Mouse (Mus musculus) liver, embryonic 13.5 days (tissue): ENCODE results near the gene Dennd4b. TPM values are rescaled to one million over a fixed set of nuclear protein-coding genes. Genes with fewer than 3 reads are reported as not detected.
A peak's percentile ranks its signal among the peaks of the same experiment; 100 is the strongest.
"Not testable (repeated sequence)": the region's sequence is repeated elsewhere in the genome, so short reads cannot be mapped to it uniquely, and the experiment has no call there.

Experiments
- ATAC-seq: fragments of 200-750 bp; cut with Nextera tagmentation; 2 replicates; pipeline ENCODE4 v1.8.0; 2017; ENCODE audit warnings: low read depth, mild to moderate bottlenecking, moderate number of reproducible peaks, moderate library complexity
- DNase-seq: peaks from one replicate; pipeline ENCODE4 v3.0.0; 2022
- H3K27ac ChIP-seq: fragments of 300-500 bp; sonication (generic); 2 replicates; pipeline ENCODE4 v1.5.1; 2015; ENCODE audit warnings: moderate library complexity, mild to moderate bottlenecking, inconsistent platforms
- H3K27me3 ChIP-seq: fragments of 300-500 bp; sonication (generic); 2 replicates; pipeline ENCODE4 v1.6.1; 2015; ENCODE audit warnings: mild to moderate bottlenecking, inconsistent platforms
- H3K36me3 ChIP-seq: fragments of 300-500 bp; sonication (generic); 2 replicates; pipeline ENCODE4 v1.6.1; 2015; ENCODE audit warnings: mild to moderate bottlenecking, inconsistent platforms
- H3K4me1 ChIP-seq: fragments of 300-500 bp; sonication (generic); replicated peaks from 2 replicates; pipeline ENCODE4 v1.6.1; 2015; ENCODE audit warnings: inconsistent platforms
- H3K4me2 ChIP-seq: fragments of 300-500 bp; sonication (generic); 2 replicates; pipeline ENCODE4 v1.6.1; 2015; ENCODE audit warnings: inconsistent platforms, mild to moderate bottlenecking, moderate library complexity
- H3K4me3 ChIP-seq: fragments of 300-500 bp; sonication (generic); replicated peaks from 2 replicates; pipeline ENCODE4 v1.5.1; 2015; ENCODE audit warnings: mild to moderate bottlenecking, inconsistent platforms
- H3K9ac ChIP-seq: fragments of 300-500 bp; sonication (generic); 2 replicates; pipeline ENCODE4 v1.6.1; 2015; ENCODE audit warnings: mild to moderate bottlenecking, inconsistent platforms
- H3K9me3 ChIP-seq: fragments of 300-500 bp; sonication (generic); replicated peaks from 2 replicates; pipeline ENCODE4 v1.6.1; 2016; ENCODE audit warnings: inconsistent platforms
- WGBS: fragments of 180-500 bp; shearing (Covaris S2); methylation state at CpG from one replicate; pipeline ENCODE4 v1.1.7; 2015; ENCODE audit not compliant: insufficient replicate concordance; 5-methylcytosine and 5-hydroxymethylcytosine counted together
- polyA plus RNA-seq: library from polyadenylated mRNA; unstranded; fragments of >200 nt; fragmentation: Nextera tagmentation; extraction: Ambion mirVana; gene quantifications from 2 replicates; pipeline ENCODE4 v1.2.1, GENCODE M21; 2015

Gene Dennd4b
- polyA plus RNA-seq, 1 experiment from 2014 or later = 1.6 TPM

DNA sequence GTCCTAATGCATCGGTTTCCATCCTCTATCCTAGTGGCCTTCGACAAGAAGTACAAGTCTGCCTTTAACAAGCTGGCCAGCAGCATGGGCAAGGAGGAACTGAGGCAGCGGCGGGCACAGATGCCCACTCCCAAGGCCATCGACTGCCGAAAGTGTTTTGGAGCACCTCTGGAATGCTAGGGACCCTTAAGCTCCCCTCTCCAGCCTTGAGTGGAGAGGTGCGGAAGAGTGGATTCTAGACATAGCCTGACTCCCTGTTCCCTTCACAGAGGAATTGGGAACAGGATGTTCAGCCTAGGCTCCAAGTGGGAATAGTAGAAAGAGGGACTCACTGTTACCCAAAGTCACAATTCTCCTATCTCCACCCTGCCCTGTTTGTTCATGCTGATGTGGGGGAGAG lies 14.8 kb downstream of the Dennd4b start:
- no peaks in the 10 kb centered on the region for H3K9me3 ChIP-seq
- 85% methylated on average over 7 of the region's 7 CpGs for WGBS
- no peak overlapping the region for H3K4me3 ChIP-seq
- no peak overlapping the region for H3K27ac ChIP-seq
- H3K27me3 ChIP-seq = no peaks in the 10 kb centered on the region
- DNase-seq (no peak), ATAC-seq (no peak)
- H3K36me3 ChIP-seq = peaks cover 46% of the 10 kb centered on the region
- 0 out of 2 replicates have a peak, but pooled peaks cover 4% of the 10 kb centered on the region for H3K4me1 ChIP-seq
- no peak overlapping the region for H3K4me2 ChIP-seq
- no peak overlapping the region for H3K9ac ChIP-seq

DNA sequence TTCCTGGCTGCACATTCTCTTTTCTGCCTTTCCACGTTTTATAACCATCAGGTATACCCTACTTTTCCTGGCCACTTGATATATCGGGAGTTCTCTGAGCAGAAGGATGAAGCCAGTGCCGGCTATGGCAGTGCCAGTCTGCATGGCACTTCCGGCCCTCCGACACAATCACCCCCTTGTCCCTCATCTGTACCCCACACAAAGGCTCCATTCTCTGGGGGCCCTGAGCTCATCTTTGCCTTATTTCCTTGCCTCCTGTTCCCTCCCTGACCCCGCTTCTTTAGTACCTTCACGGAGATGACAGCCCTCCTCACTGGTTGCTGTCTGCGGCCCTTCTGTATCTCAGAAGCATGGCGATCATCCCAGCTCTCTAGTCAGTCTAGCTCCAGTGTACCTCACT lies 15.7 kb downstream of the Dennd4b start:
- no peaks in the 10 kb centered on the region for H3K27me3 ChIP-seq
- H3K4me2 ChIP-seq = no peak overlapping the region
- no peak overlapping the region for H3K9ac ChIP-seq
- 78% methylated on average over 9 of the region's 9 CpGs for WGBS
- ATAC-seq (no peak), DNase-seq (no peak)
- peaks cover 43% of the 10 kb centered on the region for H3K36me3 ChIP-seq
- H3K4me3 ChIP-seq = no peak overlapping the region
- H3K4me1 ChIP-seq = 0 out of 2 replicates have a peak, but pooled peaks cover 4% of the 10 kb centered on the region
- no peak overlapping the region for H3K27ac ChIP-seq
- H3K9me3 ChIP-seq = no peaks in the 10 kb centered on the region

DNA sequence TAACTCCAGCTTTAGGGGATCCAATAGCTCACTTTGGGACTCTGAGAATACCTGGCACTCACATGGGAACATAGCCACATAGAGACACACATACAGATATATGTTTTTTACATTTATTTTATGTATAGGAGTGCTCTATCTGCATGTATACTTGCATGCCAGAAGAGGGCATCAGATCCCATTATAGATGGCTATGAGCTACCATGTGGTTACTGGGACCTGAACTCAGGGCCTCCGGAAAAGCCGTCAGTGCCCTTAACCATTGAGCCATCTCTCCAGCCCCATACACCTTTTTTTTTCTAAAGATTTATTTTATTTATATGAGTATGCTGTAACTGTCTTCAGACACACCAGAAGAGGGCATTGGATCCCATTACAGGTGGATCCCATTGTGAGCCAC lies 19.2 kb downstream of the Dennd4b start:
- Histone ChIP-seq H3K4me1 (no peaks in the 10 kb centered on the region), H3K4me3 (no peak overlapping the region), H3K27ac (no peak overlapping the region), H3K4me2 (no peak overlapping the region), H3K27me3 (no peaks in the 10 kb centered on the region), H3K9me3 (no peaks in the 10 kb centered on the region), H3K9ac (no peak overlapping the region), H3K36me3 (peaks cover 16% of the 10 kb centered on the region)
- DNase-seq = no peak
- WGBS = 91% methylated on average over 2 of the region's 2 CpGs
- no peak for ATAC-seq

DNA sequence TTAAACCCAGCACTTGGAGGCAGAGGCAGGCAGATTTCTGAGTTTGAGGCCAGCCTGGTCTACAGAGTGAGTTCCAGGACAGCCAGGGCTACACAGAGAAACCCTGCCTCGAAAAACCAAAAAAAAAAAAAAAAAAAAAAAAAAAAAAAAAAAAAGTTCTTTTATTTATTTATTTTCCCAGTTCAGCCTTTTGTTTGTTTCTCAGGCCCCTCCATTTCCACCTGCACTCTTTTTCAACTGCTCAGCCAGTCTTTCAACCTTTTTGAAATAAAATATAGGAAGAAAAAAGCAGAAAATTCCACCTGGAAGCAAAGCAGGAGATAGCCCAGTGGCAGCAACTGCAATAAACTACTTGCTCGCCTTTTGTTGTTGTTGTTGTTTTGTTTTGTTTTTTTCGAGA lies 24.4 kb downstream of the Dennd4b start:
- H3K9me3 ChIP-seq, H3K4me2 ChIP-seq, H3K9ac ChIP-seq, H3K27ac ChIP-seq, H3K27me3 ChIP-seq, H3K36me3 ChIP-seq, H3K4me3 ChIP-seq, ATAC-seq, DNase-seq: not testable (repeated sequence)
- peaks cover 11% of the 10 kb centered on the region for H3K4me1 ChIP-seq
- 51% methylated on average over 3 of the region's 3 CpGs for WGBS

DNA sequence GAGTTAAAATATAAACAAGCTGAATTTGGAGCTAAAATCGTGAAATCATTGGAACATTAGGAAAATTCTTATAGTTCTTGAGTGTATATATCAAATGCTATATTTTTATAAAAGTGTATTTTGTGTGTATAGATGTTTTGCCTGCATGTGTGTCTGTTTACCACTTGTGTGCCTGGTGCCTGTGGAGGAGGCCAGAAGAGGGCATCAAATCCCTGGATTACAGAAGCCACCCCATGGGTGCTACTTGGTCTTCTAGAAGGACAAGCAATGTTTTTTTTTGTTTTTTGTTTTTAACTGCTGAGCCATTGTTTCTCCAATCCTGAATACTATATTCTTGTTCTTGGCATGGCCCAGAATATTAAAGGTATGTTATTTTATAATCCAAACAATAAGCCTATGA lies 25.6 kb downstream of the Dennd4b start:
- ATAC-seq = no peak

DNA sequence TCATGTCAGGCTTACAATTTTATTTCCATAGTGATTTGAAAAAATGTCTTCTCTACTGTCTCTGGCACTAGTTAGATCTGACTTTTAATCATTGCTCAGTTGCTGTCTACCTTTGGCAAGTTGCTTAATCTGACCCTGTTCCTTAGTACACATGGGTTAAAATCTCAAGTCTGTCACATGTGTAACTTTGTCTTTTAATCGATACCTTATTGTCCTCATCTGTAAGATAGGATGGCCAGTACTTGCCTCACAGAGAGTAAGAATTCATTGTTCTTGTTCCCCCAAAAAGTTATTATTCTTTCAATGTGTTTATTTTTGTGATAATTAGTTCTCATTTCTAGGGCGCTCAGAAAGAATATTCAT lies 27.0 kb downstream of the Dennd4b start:
- no peak for ATAC-seq
- peak overlapping the region; percentile 93 for H3K27ac ChIP-seq
- H3K4me3 ChIP-seq = peak overlapping the region; percentile 68
- H3K9me3 ChIP-seq = no peaks in the 10 kb centered on the region
- peak overlapping the region; percentile 78 for H3K9ac ChIP-seq
- H3K4me2 ChIP-seq = peak overlapping the region; percentile 77
- peaks cover 37% of the 10 kb centered on the region for H3K4me1 ChIP-seq
- H3K27me3 ChIP-seq = no peaks in the 10 kb centered on the region
- 28% methylated on average over 2 of the region's 2 CpGs for WGBS
- H3K36me3 ChIP-seq = 0 out of 2 replicates have a peak, but pooled peaks cover 4% of the 10 kb centered on the region
- no peak for DNase-seq

More for the DNA sequence above, 25.6 kb downstream of the Dennd4b start:
- WGBS = 81% methylated on average over 1 of the region's 1 CpGs
- H3K9ac ChIP-seq = no peak overlapping the region
- no peaks in the 10 kb centered on the region for H3K27me3 ChIP-seq
- H3K4me3 ChIP-seq = no peak overlapping the region
- no peak overlapping the region for H3K4me2 ChIP-seq
- H3K27ac ChIP-seq = no peak overlapping the region
- no peaks in the 10 kb centered on the region for H3K9me3 ChIP-seq
- H3K36me3 ChIP-seq = 0 out of 2 replicates have a peak, but pooled peaks cover 4% of the 10 kb centered on the region
- H3K4me1 ChIP-seq = peaks cover 23% of the 10 kb centered on the region
- DNase-seq = no peak

DNA sequence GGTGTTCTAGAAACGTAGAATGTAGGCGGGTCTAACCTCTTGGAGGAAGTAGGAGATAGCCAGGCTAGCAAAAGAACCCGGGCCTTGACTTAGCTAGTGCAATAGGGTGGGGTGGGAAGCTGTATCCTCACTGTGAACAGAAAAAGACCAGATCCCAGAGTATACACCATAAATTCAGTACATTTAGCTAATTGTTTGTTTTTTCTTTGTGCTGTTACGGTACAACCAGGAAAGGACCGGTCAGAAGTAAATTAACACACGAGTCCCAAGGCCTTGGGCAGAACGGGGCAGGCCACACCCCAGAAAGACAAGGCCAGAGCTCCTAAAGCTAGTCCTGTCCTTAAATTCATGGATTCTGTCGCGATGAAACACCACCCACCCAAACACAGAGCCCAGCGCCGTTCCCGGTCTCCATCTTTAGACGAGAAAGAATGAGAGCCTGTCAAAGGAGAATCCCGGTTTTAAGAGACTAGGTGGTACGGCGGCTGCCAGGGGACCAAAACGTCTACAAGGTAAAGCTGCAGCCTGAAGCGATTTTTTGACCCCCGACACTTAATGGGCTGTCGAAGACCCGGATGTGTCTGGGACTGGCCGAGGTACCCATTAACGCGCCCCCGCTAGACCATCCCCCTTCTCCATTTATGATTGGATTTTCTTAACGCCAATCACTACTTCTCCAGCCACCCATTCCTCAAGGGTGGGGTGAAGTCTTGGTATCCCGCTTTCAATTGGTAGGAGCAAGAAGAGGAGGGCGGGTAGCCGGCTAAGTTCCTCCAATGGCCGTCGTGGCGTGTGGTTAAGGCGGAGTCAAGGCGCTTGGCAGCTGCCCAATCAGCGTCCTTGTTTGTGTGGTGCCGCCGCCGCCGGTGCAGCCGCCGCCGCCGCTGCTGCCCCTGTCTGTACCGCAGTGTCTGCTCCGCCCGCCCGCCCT lies 27.6 kb downstream of the Dennd4b start, which contains the start of gene Gatad2b:
Gene Gatad2b, plus strand, starts transcription at position 834 of the 931 bp plus-strand sequence.
- under 1% methylated on average over 47 of the region's 47 CpGs for WGBS
- Histone ChIP-seq H3K27me3 (no peaks in the 10 kb centered on the region), H3K36me3 (0 out of 2 replicates have a peak, but pooled peaks cover 4% of the 10 kb centered on the region), H3K4me3 (peak within 1 kb of the TSS; percentile 84), H3K9ac (peak within 1 kb of the TSS; percentile 95), H3K9me3 (no peaks in the 10 kb centered on the region), H3K27ac (peak within 1 kb of the TSS; percentile 95), H3K4me2 (peak within 1 kb of the TSS; percentile 90), H3K4me1 (peaks cover 39% of the 10 kb centered on the region)
- DNase-seq (peak; percentile 98), ATAC-seq (peak; percentile 97)

DNA sequence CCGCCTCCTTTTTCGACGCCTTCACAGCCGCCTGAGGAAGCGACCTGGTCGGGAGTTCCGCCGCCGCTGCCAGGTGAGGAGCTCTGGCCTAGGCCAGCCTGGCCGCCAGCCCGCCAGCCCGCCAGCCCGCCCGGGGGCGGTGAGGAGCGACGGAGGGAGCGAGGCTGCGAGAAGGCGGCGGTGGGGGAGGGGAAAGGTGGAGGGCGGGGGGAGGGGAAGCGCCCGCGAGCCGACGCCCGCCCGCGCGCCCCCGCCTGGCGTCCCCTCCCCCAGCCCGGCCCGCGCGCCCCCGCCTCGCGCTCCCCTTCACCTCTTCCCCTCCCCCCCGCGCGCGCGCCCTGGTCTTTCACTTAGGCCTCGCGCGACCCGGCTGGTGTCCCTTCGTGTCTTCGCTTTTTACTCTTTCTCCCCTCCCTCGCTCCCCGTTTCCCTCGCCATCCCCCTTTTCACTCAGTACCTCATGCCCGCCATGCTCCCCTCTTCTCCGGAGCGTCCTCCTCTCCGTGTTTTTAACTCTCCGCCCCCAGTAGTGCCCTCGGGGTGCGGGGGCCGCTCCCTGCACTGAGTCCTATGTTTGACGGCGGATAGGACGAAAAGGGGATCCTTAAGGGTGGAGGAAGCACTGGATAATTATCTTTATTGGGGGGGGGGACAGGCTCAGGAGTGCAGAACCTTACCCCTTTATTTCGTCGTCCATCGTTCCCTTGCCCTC lies 28.5 kb downstream of the Dennd4b start:
- WGBS = 2% methylated on average over 39 of the region's 68 CpGs
- DNase-seq = peak; percentile 40
- peak; percentile 34 for ATAC-seq

DNA sequence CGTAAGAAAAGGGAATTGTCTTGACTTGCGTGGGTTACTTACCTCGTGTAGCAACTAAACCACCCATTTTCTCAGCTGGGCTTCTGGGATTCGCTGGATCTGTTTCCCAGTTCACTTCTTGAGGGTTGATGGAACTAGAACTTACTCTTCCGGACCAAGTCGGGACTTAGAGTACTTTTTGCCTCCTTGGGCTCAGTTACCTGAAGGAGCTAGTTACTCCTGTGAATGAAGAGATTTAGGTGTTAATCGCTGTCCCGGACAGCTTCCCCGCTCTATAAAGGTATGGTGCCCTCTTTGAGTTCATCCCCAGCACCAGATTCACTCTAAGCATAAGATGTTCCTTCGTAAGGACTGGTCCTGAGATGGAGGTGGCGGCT lies 29.1 kb downstream of the Dennd4b start:
- peak overlapping the region; percentile 95 for H3K9ac ChIP-seq
- no peaks in the 10 kb centered on the region for H3K9me3 ChIP-seq
- H3K4me2 ChIP-seq = peak overlapping the region; percentile 90
- ATAC-seq (no peak), DNase-seq (no peak)
- peak overlapping the region; percentile 95 for H3K27ac ChIP-seq
- no peaks in the 10 kb centered on the region for H3K27me3 ChIP-seq
- WGBS = 5% methylated on average over 11 of the region's 11 CpGs
- peaks cover 43% of the 10 kb centered on the region for H3K4me1 ChIP-seq
- 0 out of 2 replicates have a peak, but pooled peaks cover 4% of the 10 kb centered on the region for H3K36me3 ChIP-seq
- peak overlapping the region; percentile 84 for H3K4me3 ChIP-seq

More for the DNA sequence above, 28.5 kb downstream of the Dennd4b start:
- Histone ChIP-seq H3K9me3 (no peaks in the 10 kb centered on the region), H3K27me3 (no peaks in the 10 kb centered on the region), H3K4me1 (peaks cover 42% of the 10 kb centered on the region), H3K9ac (peak overlapping the region; percentile 95), H3K4me2 (peak overlapping the region; percentile 90), H3K36me3 (0 out of 2 replicates have a peak, but pooled peaks cover 4% of the 10 kb centered on the region), H3K4me3 (peak overlapping the region; percentile 84), H3K27ac (peak overlapping the region; percentile 95)

DNA sequence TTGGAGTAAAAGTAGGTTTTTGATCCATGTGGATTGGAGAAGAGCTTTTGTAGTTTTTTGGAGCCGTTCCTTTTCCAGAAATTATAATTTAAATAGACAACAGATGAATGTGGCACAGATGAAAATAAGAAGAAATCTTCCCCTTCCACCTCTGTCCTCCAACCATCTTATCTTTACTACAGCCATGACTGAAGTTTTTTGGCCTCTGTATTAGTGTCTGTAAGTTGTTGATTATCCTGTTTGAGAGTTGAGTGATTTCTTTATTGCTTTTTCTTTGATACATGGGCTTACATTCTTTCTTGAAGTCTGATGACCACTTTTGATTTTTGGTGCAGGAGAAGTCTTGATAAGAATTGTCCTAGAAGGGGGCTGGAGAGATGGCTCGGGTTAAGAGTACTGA lies 29.7 kb downstream of the Dennd4b start:
- Histone ChIP-seq H3K27me3 (no peaks in the 10 kb centered on the region), H3K4me1 (peaks cover 49% of the 10 kb centered on the region), H3K9me3 (no peaks in the 10 kb centered on the region), H3K9ac (peak overlapping the region; percentile 95), H3K4me3 (peak overlapping the region; percentile 84), H3K4me2 (peak overlapping the region; percentile 90), H3K36me3 (0 out of 2 replicates have a peak, but pooled peaks cover 4% of the 10 kb centered on the region), H3K27ac (peak overlapping the region; percentile 95)
- no peak for DNase-seq
- no peak for ATAC-seq
- WGBS = 43% methylated on average over 2 of the region's 2 CpGs

DNA sequence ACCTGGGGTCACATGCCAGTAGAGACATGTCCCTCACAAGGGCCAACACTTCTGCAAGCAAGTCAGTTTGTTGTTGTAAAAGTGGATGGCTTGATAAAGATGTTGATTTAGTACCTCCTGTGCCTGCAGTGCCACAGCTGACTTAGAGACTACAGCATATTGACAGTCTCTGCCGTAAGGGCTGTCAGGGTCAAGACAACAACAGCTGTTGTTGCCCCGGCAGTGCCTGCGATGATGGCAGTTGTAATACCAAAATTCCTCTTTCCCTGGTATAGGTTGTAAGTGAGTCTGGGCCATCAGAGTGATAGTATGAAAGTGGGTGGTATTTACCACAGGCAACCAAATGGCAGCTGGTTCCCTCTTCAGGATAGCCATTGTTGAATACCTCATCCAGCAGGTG lies 40.8 kb downstream of the Dennd4b start:
- H3K9ac ChIP-seq = no peak overlapping the region

More for the DNA sequence above, 40.8 kb downstream of the Dennd4b start:
- Histone ChIP-seq H3K27ac (no peak overlapping the region), H3K4me2 (no peak overlapping the region), H3K36me3 (no peaks in the 10 kb centered on the region), H3K9me3 (no peaks in the 10 kb centered on the region), H3K27me3 (no peaks in the 10 kb centered on the region), H3K4me3 (no peak overlapping the region), H3K4me1 (peaks cover 7% of the 10 kb centered on the region)
- DNase-seq = no peak
- WGBS = 90% methylated on average over 3 of the region's 3 CpGs
- ATAC-seq = no peak
